Mouse (Mus musculus): ENCODE results near the gene Ncf2.
A peak's percentile ranks its signal among the peaks of the same experiment; 100 is the strongest.
"Not testable (repeated sequence)": the region's sequence is repeated elsewhere in the genome, so short reads cannot be mapped to it uniquely, and the experiment has no call there.

The Ncf2 gene

GRCm38 (mm10) chr1:152799897-152800296 lies at the start of gene Ncf2:
TSS of gene Ncf2 (plus strand) at chr1:152800194.
- no peak for DNase-seq (ENCODE audit: low spot score)

- DNase-seq (ENCODE audit: low spot score): no peak
These were observed 49.6 kb upstream of the Ncf2 start, which contains the start of gene Apobec4 for GRCm38 (mm10) chr1:152750312-152750965. TSS of gene Apobec4 (plus strand) at chr1:152750551.

GRCm38 (mm10) chr1:152761791-152762190 lies 38.2 kb upstream of the Ncf2 start:
- no peak for DNase-seq (ENCODE audit: low spot score)

- peak; percentile 84 for DNase-seq (ENCODE audit: low spot score)
These were observed 33.8 kb upstream of the Ncf2 start, which contains the start of the genes Rgl1 and Arpc5 for GRCm38 (mm10) chr1:152766032-152766772. TSS of gene Rgl1 (minus strand) at chr1:152766351. TSS of gene Arpc5 (plus strand) at chr1:152766542.

- DNase-seq (ENCODE audit: low spot score): no peak
These were observed 32.9 kb upstream of the Ncf2 start for GRCm38 (mm10) chr1:152766804-152767748.

- DNase-seq (ENCODE audit: low spot score): no peak
These were observed 32.1 kb upstream of the Ncf2 start for GRCm38 (mm10) chr1:152767749-152768488.

GRCm38 (mm10) chr1:152771016-152771415 lies 29.0 kb upstream of the Ncf2 start:
- no peak for DNase-seq (ENCODE audit: low spot score)

GRCm38 (mm10) chr1:152774601-152775000 lies 25.4 kb upstream of the Ncf2 start:
- DNase-seq (ENCODE audit: low spot score): not testable (repeated sequence)

GRCm38 (mm10) chr1:152779071-152779737 lies 20.8 kb upstream of the Ncf2 start:
- no peak for DNase-seq (ENCODE audit: low spot score)

GRCm38 (mm10) chr1:152784620-152785019 lies 15.4 kb upstream of the Ncf2 start:
- no peak for DNase-seq (ENCODE audit: low spot score)

GRCm38 (mm10) chr1:152785446-152785845 lies 14.5 kb upstream of the Ncf2 start:
- not testable (repeated sequence) for DNase-seq (ENCODE audit: low spot score)

GRCm38 (mm10) chr1:152786953-152787352 lies 13.0 kb upstream of the Ncf2 start:
- no peak for DNase-seq (ENCODE audit: low spot score)

GRCm38 (mm10) chr1:152788121-152788660 lies 11.8 kb upstream of the Ncf2 start:
- DNase-seq (ENCODE audit: low spot score): no peak

GRCm38 (mm10) chr1:152790254-152790653 lies 9.7 kb upstream of the Ncf2 start:
- DNase-seq (ENCODE audit: low spot score): no peak

- DNase-seq (ENCODE audit: low spot score): no peak
These were observed 9.2 kb upstream of the Ncf2 start for GRCm38 (mm10) chr1:152790821-152791220.

GRCm38 (mm10) chr1:152791269-152791668 lies 8.7 kb upstream of the Ncf2 start:
- DNase-seq (ENCODE audit: low spot score): no peak

GRCm38 (mm10) chr1:152792736-152793494 lies 7.1 kb upstream of the Ncf2 start:
- DNase-seq (ENCODE audit: low spot score): no peak

GRCm38 (mm10) chr1:152793495-152794130 lies 6.4 kb upstream of the Ncf2 start:
- no peak for DNase-seq (ENCODE audit: low spot score)

GRCm38 (mm10) chr1:152795688-152796255 lies 4.2 kb upstream of the Ncf2 start:
- DNase-seq (ENCODE audit: low spot score): no peak

Data from urinary bladder, postnatal 10 days (tissue).